Mouse (Mus musculus) adipose tissue, adult 10 weeks (tissue): ENCODE data around the gene Inpp5d. TPM values are rescaled to one million over a fixed set of nuclear protein-coding genes. Genes with fewer than 3 reads are reported as not detected.

Experiments
- polyA plus RNA-seq: library from polyadenylated mRNA; stranded (reverse); fragments of 350-450 nt; fragmentation: Illumina TruSeq; extraction: RNeasy Lipid Tissue Mini Kit (QIAGEN cat#74804); gene quantifications from one replicate; pipeline ENCODE4 v1.2.3, GENCODE M21; 2014; ENCODE audit warnings: low read depth, low replicate concordance

Gene Inpp5d
- 59.0 TPM for polyA plus RNA-seq

DNA sequence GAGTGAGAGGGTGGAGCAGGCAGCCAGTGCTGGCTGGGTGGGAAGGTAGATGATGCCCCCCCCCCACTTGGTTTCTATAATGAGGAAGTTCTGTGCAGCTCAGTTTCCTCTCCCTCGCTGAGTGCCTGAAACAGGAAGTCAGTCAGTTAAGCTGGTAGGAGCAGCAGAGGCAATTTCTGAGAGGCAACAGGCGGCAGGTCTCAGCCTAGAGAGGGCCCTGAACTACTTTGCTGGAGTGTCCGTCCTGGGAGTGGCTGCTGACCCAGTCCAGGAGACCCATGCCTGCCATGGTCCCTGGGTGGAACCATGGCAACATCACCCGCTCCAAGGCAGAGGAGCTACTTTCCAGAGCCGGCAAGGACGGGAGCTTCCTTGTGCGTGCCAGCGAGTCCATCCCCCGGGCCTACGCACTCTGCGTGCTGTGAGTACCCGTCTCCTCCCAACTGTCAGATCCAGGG, at the start of gene Inpp5d:
Gene Inpp5d (plus strand): TSS at position 102 of the 458 bp plus-strand sequence.

DNA sequence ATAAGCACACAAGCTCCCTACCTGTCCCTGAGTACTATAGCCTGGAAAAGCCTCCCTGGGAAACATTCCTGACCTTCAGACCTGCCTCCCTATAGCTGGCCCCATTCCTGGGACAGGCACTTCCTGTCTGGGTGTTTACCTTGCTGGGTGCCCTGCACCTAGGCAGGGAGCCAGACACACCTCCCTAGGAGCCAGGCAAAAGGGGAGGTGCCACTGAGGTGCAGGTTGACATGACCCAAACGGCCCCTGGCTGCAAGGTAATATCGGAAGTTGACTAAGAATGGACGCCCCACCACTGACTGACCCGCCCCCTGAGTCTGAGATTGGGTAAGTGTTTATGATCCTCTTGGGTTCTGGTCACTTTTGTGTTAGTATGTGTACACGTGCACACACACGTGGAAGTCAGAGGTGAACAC, 46.3 kb upstream of the Inpp5d start, which contains the start of gene Ngef:
Gene Ngef (minus strand): TSS at position 71 of the 416 bp plus-strand sequence.

DNA sequence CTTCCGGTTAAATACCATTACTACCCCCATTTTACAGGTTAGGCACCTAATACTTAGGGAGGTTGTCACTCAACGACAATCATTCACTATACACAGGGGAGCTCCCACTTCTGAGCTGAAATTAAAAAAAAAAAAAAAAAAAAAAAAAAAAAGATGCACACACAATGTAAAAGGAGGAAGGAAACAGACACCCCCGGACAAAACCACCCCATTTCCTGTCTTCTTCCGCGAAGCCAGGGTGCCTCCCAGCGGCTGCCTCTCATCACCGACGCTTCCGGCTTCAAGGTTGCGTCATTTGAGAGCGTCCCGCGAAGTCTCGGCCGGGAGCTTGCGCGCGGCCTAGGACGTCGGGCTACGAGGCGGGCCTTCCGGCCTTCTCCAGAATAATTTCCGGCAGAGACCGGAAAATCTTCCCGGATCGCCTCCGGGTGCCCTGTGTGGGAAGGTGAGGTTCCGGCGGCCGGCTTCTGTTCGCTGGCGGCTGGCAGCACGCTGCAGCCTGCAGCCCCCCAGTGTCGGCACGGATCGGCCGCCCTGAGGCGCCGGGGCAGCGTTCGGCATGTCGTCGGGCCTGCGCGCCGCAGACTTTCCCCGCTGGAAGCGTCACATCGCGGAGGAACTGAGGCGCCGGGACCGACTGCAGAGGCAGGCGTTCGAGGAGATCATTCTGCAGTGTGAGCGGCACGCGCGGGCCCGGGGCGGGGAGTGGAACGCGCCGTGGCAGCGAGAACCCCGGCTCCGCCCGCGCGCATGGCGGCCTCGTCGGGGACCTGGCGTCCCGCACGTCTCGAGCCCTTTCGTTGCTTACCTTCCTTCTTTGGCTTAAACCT, 135.7 kb downstream of the Inpp5d start, which contains the start of gene Atg16l1:
Gene Atg16l1 (plus strand): TSS at position 230 of the 830 bp plus-strand sequence.

Other genes with a start within 250 kb of the Inpp5d start
- gene Kcnj13, start 225.6 kb upstream of the Inpp5d start, polyA plus RNA-seq = not detected
- not detected for gene Snorc, start 150.0 kb upstream of the Inpp5d start, polyA plus RNA-seq
- 4.4 TPM for gene Neu2, start 110.4 kb upstream of the Inpp5d start, polyA plus RNA-seq
- 4.5 TPM for gene Ngef, start 46.4 kb upstream of the Inpp5d start, polyA plus RNA-seq
- gene Atg16l1, start 135.6 kb downstream of the Inpp5d start, polyA plus RNA-seq = 28.1 TPM
- gene Sag, start 183.4 kb downstream of the Inpp5d start, polyA plus RNA-seq = 3.1 TPM
- gene Dgkd, start 233.0 kb downstream of the Inpp5d start, polyA plus RNA-seq = 46.5 TPM